Mouse (Mus musculus): ENCODE data around the gene Btd. TPM values are rescaled to one million over a fixed set of nuclear protein-coding genes. Genes with fewer than 3 reads are reported as not detected.
A peak's percentile ranks its signal among the peaks of the same experiment; 100 is the strongest.

The Btd gene
- polyA plus RNA-seq, 1 experiment from 2014 or later, result 15.5 TPM

DNA sequence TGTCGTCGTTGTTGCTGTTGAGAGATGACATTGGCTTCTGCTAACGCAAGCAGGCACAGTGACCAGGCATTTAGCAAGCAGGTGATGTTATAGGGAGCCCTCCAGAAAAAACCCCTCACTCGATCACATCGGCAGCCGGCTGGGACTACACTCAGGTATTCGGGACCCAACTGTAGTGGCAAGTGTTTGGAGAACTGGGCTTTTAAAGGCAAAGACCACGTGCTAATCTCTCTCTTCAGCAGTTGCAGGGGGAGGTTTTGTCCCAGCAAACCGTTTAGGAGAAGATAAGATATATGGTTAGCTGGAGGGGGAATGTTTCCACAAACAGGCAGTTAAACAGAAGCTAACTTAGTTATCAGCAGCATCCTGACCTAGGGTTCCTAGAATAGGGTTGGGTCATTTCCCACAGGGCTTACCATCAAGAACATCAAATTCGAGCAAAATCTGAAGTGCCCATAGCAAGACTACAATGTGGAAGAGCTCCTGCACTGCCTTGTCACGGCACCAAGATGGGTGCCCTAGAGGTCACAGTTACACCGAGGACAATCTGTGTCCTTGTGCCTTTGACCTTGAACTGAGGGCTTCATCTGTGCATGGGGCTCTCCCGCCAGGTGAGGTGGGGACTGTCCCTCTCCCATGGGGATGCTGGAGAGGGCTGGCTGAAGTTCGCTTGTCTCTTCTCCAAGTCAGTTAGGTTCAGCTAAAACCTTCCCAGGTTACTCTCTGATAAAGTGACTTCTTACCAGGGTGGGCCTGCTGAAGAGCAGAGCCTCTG lies 12.5 kb downstream of the Btd start:
- H3K4me3 ChIP-seq (replicated peaks; ENCODE audit: low read length), result no peak overlapping the region
- no peaks in the 10 kb centered on the region for H3K36me3 ChIP-seq (ENCODE audit: control insufficient read depth, insufficient read depth)
- H3K4me2 ChIP-seq (ENCODE audit: low read length), result no peak overlapping the region
- 0 out of 2 replicates have a peak, but pooled peaks cover 2% of the 10 kb centered on the region for H3K9me3 ChIP-seq (ENCODE audit: control insufficient read depth, low read length)
- no peak overlapping the region for H3K9ac ChIP-seq (replicated peaks; ENCODE audit: low read depth, low read length)
- H3K27ac ChIP-seq (ENCODE audit: low read length), result no peak overlapping the region
- peaks cover 3% of the 10 kb centered on the region for H3K4me1 ChIP-seq (replicated peaks; ENCODE audit: control insufficient read depth, insufficient read depth, low read length)
- WGBS, result 85% methylated on average over 14 of the region's 14 CpGs
- no peaks in the 10 kb centered on the region for H3K27me3 ChIP-seq (replicated peaks; ENCODE audit: control insufficient read depth, insufficient read depth, low read length)
- ATAC-seq, result no peak

DNA sequence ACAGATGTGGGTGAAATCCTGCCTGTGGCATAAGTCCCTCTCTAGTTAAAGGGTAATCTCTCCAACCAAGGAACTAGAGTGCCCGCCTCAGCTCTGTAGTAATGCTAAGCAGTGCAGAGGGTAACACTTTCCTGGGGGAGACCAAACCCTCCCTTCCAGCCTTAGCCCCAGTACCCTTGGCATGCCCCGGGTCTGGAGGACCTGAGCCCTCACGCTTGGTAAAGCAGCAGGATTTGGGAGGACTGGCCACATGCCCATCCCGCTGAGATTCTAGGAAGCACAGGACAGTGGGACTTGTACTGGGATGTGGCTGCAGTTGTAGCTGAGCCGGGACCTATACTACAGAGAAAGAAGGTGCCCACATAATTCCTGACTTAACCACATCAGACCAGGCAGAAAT lies 14.0 kb downstream of the Btd start:
- H3K27ac ChIP-seq (ENCODE audit: low read length), result no peak overlapping the region
- H3K9ac ChIP-seq (replicated peaks; ENCODE audit: low read depth, low read length), result no peak overlapping the region
- no peaks in the 10 kb centered on the region for H3K27me3 ChIP-seq (replicated peaks; ENCODE audit: control insufficient read depth, insufficient read depth, low read length)
- WGBS, result 78% methylated on average over 5 of the region's 5 CpGs
- 0 out of 2 replicates have a peak, but pooled peaks cover 2% of the 10 kb centered on the region for H3K9me3 ChIP-seq (ENCODE audit: control insufficient read depth, low read length)
- H3K36me3 ChIP-seq (ENCODE audit: control insufficient read depth, insufficient read depth), result no peaks in the 10 kb centered on the region
- no peak overlapping the region for H3K4me2 ChIP-seq (ENCODE audit: low read length)
- H3K4me1 ChIP-seq (replicated peaks; ENCODE audit: control insufficient read depth, insufficient read depth, low read length), result peaks cover 12% of the 10 kb centered on the region
- no peak overlapping the region for H3K4me3 ChIP-seq (replicated peaks; ENCODE audit: low read length)
- ATAC-seq, result no peak

DNA sequence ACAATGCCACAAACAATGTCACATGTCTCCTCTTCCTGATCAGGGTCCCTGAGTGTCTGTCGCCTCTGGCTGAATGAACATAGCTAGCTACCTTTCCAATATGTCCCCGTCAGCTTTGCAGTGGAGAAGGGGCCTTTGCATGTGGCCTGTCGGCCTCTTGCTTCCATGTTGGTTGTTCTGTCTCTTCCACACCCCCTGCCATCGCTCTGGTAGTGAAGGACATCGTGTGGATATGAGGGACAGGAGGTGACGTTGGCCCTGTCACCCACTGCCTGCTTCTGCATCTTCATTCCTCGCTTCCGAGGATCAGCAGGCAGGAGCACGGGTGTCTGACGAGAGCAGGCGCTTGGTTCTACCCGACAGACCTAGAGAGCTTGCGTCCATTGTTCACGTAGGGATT lies 14.6 kb downstream of the Btd start:
- Histone ChIP-seq H3K27ac (ENCODE audit: low read length) (no peak overlapping the region), H3K4me2 (ENCODE audit: low read length) (no peak overlapping the region), H3K9me3 (ENCODE audit: control insufficient read depth, low read length) (0 out of 2 replicates have a peak, but pooled peaks cover 2% of the 10 kb centered on the region), H3K9ac (replicated peaks; ENCODE audit: low read depth, low read length) (no peak overlapping the region), H3K4me1 (replicated peaks; ENCODE audit: control insufficient read depth, insufficient read depth, low read length) (peaks cover 15% of the 10 kb centered on the region), H3K27me3 (replicated peaks; ENCODE audit: control insufficient read depth, insufficient read depth, low read length) (no peaks in the 10 kb centered on the region), H3K4me3 (replicated peaks; ENCODE audit: low read length) (no peak overlapping the region), H3K36me3 (ENCODE audit: control insufficient read depth, insufficient read depth) (no peaks in the 10 kb centered on the region)
- WGBS, result 75% methylated on average over 14 of the region's 14 CpGs
- no peak for ATAC-seq

DNA sequence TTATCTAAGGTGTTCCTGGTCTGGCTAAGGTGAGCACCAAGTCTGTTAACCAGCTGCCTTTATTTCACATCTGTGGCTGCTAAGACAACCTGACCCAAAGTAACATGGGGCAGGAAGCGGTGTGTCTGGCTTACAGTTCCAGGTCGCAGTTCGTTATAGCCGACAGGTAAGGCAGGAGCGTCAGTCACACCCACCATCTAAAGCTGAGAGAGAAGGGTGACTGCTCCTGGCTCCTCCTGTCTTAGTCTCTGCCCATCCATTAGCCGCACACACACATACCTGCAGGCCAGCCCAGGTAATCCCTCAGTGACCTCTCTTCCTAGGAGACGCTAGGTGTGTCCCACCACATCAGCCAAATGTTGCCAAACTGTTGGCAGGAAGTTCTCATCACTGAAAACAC lies 15.6 kb downstream of the Btd start:
- Histone ChIP-seq H3K9ac (replicated peaks; ENCODE audit: low read depth, low read length) (no peak overlapping the region), H3K4me1 (replicated peaks; ENCODE audit: control insufficient read depth, insufficient read depth, low read length) (peaks cover 17% of the 10 kb centered on the region), H3K4me2 (ENCODE audit: low read length) (no peak overlapping the region), H3K9me3 (ENCODE audit: control insufficient read depth, low read length) (no peaks in the 10 kb centered on the region), H3K27me3 (replicated peaks; ENCODE audit: control insufficient read depth, insufficient read depth, low read length) (no peaks in the 10 kb centered on the region), H3K36me3 (ENCODE audit: control insufficient read depth, insufficient read depth) (no peaks in the 10 kb centered on the region), H3K4me3 (replicated peaks; ENCODE audit: low read length) (no peak overlapping the region), H3K27ac (ENCODE audit: low read length) (no peak overlapping the region)
- ATAC-seq, result no peak
- WGBS, result 81% methylated on average over 7 of the region's 7 CpGs

DNA sequence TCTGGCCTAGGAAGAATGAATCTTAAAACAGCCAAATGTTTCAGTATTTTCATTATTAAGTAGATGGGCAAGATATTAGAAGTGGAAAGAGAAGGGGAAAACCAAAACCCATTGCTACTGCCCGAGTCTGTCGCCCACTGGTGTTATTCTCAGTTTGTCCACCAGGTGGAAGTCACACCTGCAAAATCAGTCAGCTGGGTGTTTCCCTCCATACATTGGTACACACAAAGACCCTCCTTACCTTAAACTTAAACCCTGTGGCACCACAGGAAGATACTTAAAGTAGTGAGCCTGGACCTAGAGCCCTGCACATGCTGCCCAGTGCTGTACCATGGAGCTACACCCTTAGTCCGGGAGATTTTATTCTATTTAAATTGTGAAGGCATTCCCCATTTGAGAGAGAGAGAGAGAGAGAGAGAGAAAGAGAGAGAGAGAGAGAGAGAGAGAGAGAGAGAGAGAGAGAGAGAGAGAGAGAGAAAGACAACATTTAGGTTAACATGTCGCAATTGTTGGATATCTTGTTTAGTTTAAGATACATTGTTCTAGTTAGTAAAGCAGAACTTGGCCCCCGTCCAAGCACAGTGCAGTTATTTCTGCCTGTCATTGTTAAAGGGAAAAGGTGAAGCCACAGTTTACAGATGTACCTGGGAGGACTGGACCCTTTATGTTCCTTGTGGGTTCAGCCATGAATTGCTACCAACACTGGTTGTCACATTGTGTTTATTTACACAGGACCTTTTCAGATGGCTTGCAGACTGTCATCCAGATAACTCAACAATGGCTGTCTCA lies 16.2 kb downstream of the Btd start:
- H3K9me3 ChIP-seq (ENCODE audit: control insufficient read depth, low read length), result no peaks in the 10 kb centered on the region
- no peak overlapping the region for H3K27ac ChIP-seq (ENCODE audit: low read length)
- no peak overlapping the region for H3K4me3 ChIP-seq (replicated peaks; ENCODE audit: low read length)
- H3K4me2 ChIP-seq (ENCODE audit: low read length), result no peak overlapping the region
- H3K9ac ChIP-seq (replicated peaks; ENCODE audit: low read depth, low read length), result no peak overlapping the region
- peaks cover 19% of the 10 kb centered on the region for H3K4me1 ChIP-seq (replicated peaks; ENCODE audit: control insufficient read depth, insufficient read depth, low read length)
- peak; percentile 18; the same call in 1 of the 2 replicates for ATAC-seq
- WGBS, result 39% methylated on average over 5 of the region's 5 CpGs
- H3K36me3 ChIP-seq (ENCODE audit: control insufficient read depth, insufficient read depth), result no peaks in the 10 kb centered on the region
- H3K27me3 ChIP-seq (replicated peaks; ENCODE audit: control insufficient read depth, insufficient read depth, low read length), result no peaks in the 10 kb centered on the region

DNA sequence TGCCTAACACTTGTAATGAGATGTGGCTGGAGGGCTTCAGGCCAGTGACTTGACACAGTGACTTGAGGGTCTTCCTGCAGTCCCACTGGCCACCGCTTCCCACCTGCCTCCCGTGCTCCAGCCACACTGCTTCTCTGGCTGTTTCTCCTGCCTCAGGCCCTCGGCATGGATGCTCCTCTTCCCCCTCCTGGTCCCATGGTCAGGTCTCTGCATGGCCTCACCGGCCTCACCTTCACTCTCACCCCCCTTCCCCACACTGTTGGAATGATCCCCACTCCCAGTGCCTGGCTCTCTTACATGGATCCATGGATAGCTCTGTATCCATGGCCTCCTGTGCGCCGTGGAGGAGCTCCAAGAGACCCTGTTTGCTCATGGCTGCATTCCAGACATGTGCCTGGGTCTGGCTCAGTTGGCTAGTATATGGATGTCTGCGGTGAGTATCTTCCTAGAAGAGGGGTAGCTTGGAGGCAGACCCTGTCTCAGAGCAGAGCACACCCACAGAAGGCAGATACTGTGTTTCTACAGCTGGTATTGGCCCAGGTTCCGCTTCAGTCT lies 17.4 kb downstream of the Btd start:
- Histone ChIP-seq H3K27ac (ENCODE audit: low read length) (no peak overlapping the region), H3K4me2 (ENCODE audit: low read length) (no peak overlapping the region), H3K9me3 (ENCODE audit: control insufficient read depth, low read length) (no peaks in the 10 kb centered on the region), H3K9ac (replicated peaks; ENCODE audit: low read depth, low read length) (no peak overlapping the region), H3K36me3 (ENCODE audit: control insufficient read depth, insufficient read depth) (no peaks in the 10 kb centered on the region), H3K4me3 (replicated peaks; ENCODE audit: low read length) (no peak overlapping the region), H3K4me1 (replicated peaks; ENCODE audit: control insufficient read depth, insufficient read depth, low read length) (peaks cover 31% of the 10 kb centered on the region), H3K27me3 (replicated peaks; ENCODE audit: control insufficient read depth, insufficient read depth, low read length) (no peaks in the 10 kb centered on the region)
- WGBS, result 87% methylated on average over 8 of the region's 8 CpGs
- no peak for ATAC-seq

DNA sequence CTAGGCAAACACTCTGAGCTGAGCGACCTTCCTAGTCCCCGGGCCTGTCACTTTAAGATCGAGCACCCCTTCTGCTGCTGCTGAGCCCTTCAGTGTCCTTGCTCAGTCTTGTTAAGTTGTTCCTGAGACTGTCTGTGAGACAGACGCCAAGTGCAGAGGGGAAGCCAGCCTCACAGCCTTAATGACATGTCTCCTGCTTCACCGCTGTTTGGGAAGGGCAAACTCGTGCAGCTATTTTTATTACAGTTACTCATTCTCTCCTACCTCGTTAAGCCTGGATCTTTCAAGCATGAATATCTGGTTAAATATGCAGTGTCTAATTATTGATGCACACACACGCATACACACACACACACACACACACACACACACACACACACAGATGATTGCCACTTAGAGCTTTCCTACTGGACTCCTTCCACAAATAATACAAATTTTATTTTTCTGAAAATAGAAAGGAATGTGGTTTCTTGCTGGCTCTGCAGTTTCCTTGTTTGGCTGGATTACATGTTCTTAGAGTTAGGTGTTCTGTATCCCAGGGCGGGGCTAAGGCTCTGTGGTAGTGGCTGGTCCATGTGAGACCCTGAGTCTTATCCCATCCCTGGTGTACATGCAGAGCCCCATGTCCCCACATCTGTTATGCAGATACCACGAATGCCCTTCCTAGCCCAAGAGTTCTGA lies 18.8 kb downstream of the Btd start:
- H3K4me1 ChIP-seq (replicated peaks; ENCODE audit: control insufficient read depth, insufficient read depth, low read length), result peaks cover 40% of the 10 kb centered on the region
- ATAC-seq, result no peak
- peak overlapping the region; percentile 31 for H3K27ac ChIP-seq (ENCODE audit: low read length)
- H3K9ac ChIP-seq (replicated peaks; ENCODE audit: low read depth, low read length), result 0 out of 2 replicates have a peak overlapping the region, but pooled peaks have one; percentile 15
- no peaks in the 10 kb centered on the region for H3K27me3 ChIP-seq (replicated peaks; ENCODE audit: control insufficient read depth, insufficient read depth, low read length)
- no peaks in the 10 kb centered on the region for H3K36me3 ChIP-seq (ENCODE audit: control insufficient read depth, insufficient read depth)
- WGBS, result 25% methylated on average over 10 of the region's 10 CpGs
- no peak overlapping the region for H3K4me3 ChIP-seq (replicated peaks; ENCODE audit: low read length)
- H3K4me2 ChIP-seq (ENCODE audit: low read length), result no peak overlapping the region
- no peaks in the 10 kb centered on the region for H3K9me3 ChIP-seq (ENCODE audit: control insufficient read depth, low read length)

DNA sequence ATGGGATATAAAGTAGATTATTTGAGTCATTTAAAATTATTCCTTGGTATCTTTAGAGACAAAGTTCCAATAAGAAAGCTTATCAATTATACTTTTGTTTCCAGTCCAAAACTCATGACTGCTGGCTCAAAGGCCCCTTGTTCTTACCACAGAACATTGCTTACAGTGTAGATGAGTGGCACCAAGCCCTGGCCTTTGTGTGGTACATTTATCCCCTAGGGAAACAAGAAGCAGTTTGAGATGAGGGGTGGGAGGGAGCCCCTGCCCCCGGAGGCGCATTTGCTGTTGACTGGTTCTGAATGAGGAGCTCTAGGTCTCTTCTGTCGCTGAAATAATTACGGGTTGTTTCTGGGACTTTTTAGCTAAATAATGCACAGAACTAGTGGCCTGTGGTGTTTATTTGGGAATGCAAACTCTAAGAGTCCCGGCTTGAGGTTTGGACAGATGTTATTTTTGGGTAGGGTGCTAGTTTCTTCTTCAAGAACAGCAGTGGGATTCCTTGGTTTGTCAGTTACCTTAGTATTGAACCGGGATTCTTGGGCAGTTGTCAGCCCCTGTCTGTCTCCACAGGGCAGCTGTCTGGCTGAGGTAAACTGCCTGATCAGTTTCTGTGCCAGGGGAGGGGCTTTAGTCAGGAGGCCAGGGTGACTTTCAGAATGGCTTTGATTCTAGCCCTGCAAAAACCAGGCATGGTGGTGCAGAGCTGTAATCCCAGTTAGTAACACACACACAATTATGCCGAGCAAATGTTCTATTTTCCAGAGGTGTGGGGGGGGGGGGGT lies 19.7 kb downstream of the Btd start:
- WGBS, result 20% methylated on average over 7 of the region's 7 CpGs
- ATAC-seq, result no peak
- peak overlapping the region; percentile 72 for H3K27ac ChIP-seq (ENCODE audit: low read length)
- peaks cover 45% of the 10 kb centered on the region for H3K4me1 ChIP-seq (replicated peaks; ENCODE audit: control insufficient read depth, insufficient read depth, low read length)
- H3K9me3 ChIP-seq (ENCODE audit: control insufficient read depth, low read length), result no peaks in the 10 kb centered on the region
- H3K4me2 ChIP-seq (ENCODE audit: low read length), result no peak overlapping the region
- H3K4me3 ChIP-seq (replicated peaks; ENCODE audit: low read length), result no peak overlapping the region
- no peaks in the 10 kb centered on the region for H3K27me3 ChIP-seq (replicated peaks; ENCODE audit: control insufficient read depth, insufficient read depth, low read length)
- no peak overlapping the region for H3K9ac ChIP-seq (replicated peaks; ENCODE audit: low read depth, low read length)
- no peaks in the 10 kb centered on the region for H3K36me3 ChIP-seq (ENCODE audit: control insufficient read depth, insufficient read depth)

Measured in forebrain, embryonic 16.5 days (tissue).